12 mouse cellular contexts compared by ENCODE assay signal in genomic region chr13:47148573-47148972, GRCm38 (mm10). TPM values are rescaled to one million over a fixed set of nuclear protein-coding genes. Genes with fewer than 3 reads are reported as not detected.
DNase-seq lines count a peak whose midpoint lies in the region; ATAC-seq and TF ChIP-seq lines count a peak whose summit lies in the region.
"Had no signal": no experiment of that assay in that cellular context is flagged by ENCODE, and none has a peak within 500 bp of the region (broad histone marks: within the 10 kb centered on the region; RNA-seq: fewer than 3 reads in every experiment).

No protein-coding gene starts in this region.

- H3K4me2 ChIP-seq in hindbrain, postnatal 0 days (ENCODE audit: low read depth, low read length) = no peak overlapping the region
- H3K4me2 ChIP-seq in hindbrain, embryonic 13.5 days = no peak overlapping the region
- peak overlapping the region; percentile 55 for H3K4me2 ChIP-seq in heart, embryonic 12.5 days
- H3K4me2 ChIP-seq: embryonic facial prominence, embryonic 15.5 days; liver, embryonic 15.5 days had no signal

- DNase-seq in hindbrain, postnatal 0 days (ENCODE audit: low spot score) = no peak
- peak; percentile 85 to 92 for DNase-seq in left cerebral cortex, postnatal 14 days (ENCODE audit: low spot score in 2 of 2)
- DNase-seq in adipocyte (ENCODE audit: low spot score) = no peak
- DNase-seq in ovary, postnatal 10 days (ENCODE audit: low spot score) = no peak
- DNase-seq in adrenal gland, postnatal 36 days = no peak
- DNase-seq: kidney, adult 8-10 months had no signal

- 0 out of 2 replicates have a peak, but pooled peaks have one; percentile 51 for ATAC-seq in hindbrain, postnatal 0 days
- no peak for ATAC-seq in hindbrain, embryonic 13.5 days (ENCODE audit: low FRiP score)
- ATAC-seq in CD4-positive, CD25-positive, alpha-beta regulatory T cell, adult 4 months = peak; percentile 29
- no peak for ATAC-seq in heart, embryonic 12.5 days (ENCODE audit: insufficient number of reproducible peaks, low FRiP score)

- no peak overlapping the region for H3K4me3 ChIP-seq in hindbrain, postnatal 0 days (ENCODE audit: low read length)
- no peak overlapping the region for H3K4me3 ChIP-seq in hindbrain, embryonic 13.5 days
- H3K4me3 ChIP-seq in heart, embryonic 12.5 days = peak overlapping the region; percentile 17
- H3K4me3 ChIP-seq: embryonic facial prominence, embryonic 15.5 days; liver, embryonic 15.5 days; midbrain, embryonic 10.5 days had no signal

- H3K4me1 ChIP-seq in hindbrain, postnatal 0 days (ENCODE audit: insufficient read depth, low read length) = no peaks in the 10 kb centered on the region
- H3K4me1 ChIP-seq in hindbrain, embryonic 13.5 days (replicated peaks) = no peaks in the 10 kb centered on the region
- peaks cover 44% of the 10 kb centered on the region for H3K4me1 ChIP-seq in heart, embryonic 12.5 days (replicated peaks)

- H3K9ac ChIP-seq in hindbrain, postnatal 0 days (replicated peaks; ENCODE audit: low read length) = no peak overlapping the region
- no peak overlapping the region for H3K9ac ChIP-seq in hindbrain, embryonic 13.5 days
- H3K9ac ChIP-seq in heart, embryonic 12.5 days = 0 out of 2 replicates have a peak overlapping the region, but pooled peaks have one; percentile 6
- H3K9ac ChIP-seq: embryonic facial prominence, embryonic 15.5 days; liver, embryonic 15.5 days had no signal

- H3K9me3 ChIP-seq in hindbrain, postnatal 0 days (ENCODE audit: low read length) = no peaks in the 10 kb centered on the region
- H3K9me3 ChIP-seq in hindbrain, embryonic 13.5 days = no peaks in the 10 kb centered on the region
- no peaks in the 10 kb centered on the region for H3K9me3 ChIP-seq in heart, embryonic 12.5 days (replicated peaks)
- H3K9me3 ChIP-seq: embryonic facial prominence, embryonic 15.5 days; liver, embryonic 15.5 days; midbrain, embryonic 10.5 days had no signal

- WGBS in hindbrain, postnatal 0 days = 70% methylated on average over 11 of the region's 11 CpGs
- 68% methylated on average over 11 of the region's 11 CpGs for WGBS in hindbrain, embryonic 13.5 days
- 15% methylated on average over 11 of the region's 11 CpGs for WGBS in heart, embryonic 12.5 days

- no peak for TF ChIP-seq CTCF in hindbrain, postnatal 0 days (IDR thresholded peaks at IDR 0.05; ENCODE audit: low read depth)

- no peaks in the 10 kb centered on the region for H3K36me3 ChIP-seq in hindbrain, postnatal 0 days (ENCODE audit: insufficient read depth, low read length)
- no peaks in the 10 kb centered on the region for H3K36me3 ChIP-seq in hindbrain, embryonic 13.5 days
- no peaks in the 10 kb centered on the region for H3K36me3 ChIP-seq in heart, embryonic 12.5 days
- H3K36me3 ChIP-seq: embryonic facial prominence, embryonic 15.5 days; liver, embryonic 15.5 days; midbrain, embryonic 10.5 days had no signal

- intact Hi-C loops in left cerebral cortex, postnatal 14 days (cut with DNase I) = no loop called here

- no peak overlapping the region for H3K27ac ChIP-seq in hindbrain, postnatal 0 days
- no peak overlapping the region for H3K27ac ChIP-seq in hindbrain, embryonic 13.5 days
- peak overlapping the region; percentile 52 for H3K27ac ChIP-seq in heart, embryonic 12.5 days (ENCODE audit: poor library complexity, severe bottlenecking)
- H3K27ac ChIP-seq: embryonic facial prominence, embryonic 15.5 days; liver, embryonic 15.5 days; midbrain, embryonic 10.5 days had no signal

- H3K27me3 ChIP-seq in hindbrain, postnatal 0 days (ENCODE audit: insufficient read depth, low read length) = no peaks in the 10 kb centered on the region
- H3K27me3 ChIP-seq in hindbrain, embryonic 13.5 days = no peaks in the 10 kb centered on the region
- no peaks in the 10 kb centered on the region for H3K27me3 ChIP-seq in heart, embryonic 12.5 days (replicated peaks)
- H3K27me3 ChIP-seq: embryonic facial prominence, embryonic 15.5 days; liver, embryonic 15.5 days had no signal

RNA-seq across cellular contexts. Expression of gene Rnf144b, which starts 26.1 kb away (rescaled TPM):
- 2.7 and 5.6 TPM in 2 replicates for total RNA-seq in hindbrain, postnatal 0 days (2014; rRNA removed)
- polyA plus RNA-seq in hindbrain, postnatal 0 days (2015; fragmentation: Nextera tagmentation; extraction: Ambion mirVana) = 1.7 and 1.8 TPM in 2 replicates
- polyA plus RNA-seq in hindbrain, embryonic 13.5 days (2015; fragmentation: Nextera tagmentation; extraction: Ambion mirVana) = 0.55 and 0.61 TPM in 2 replicates
- polyA plus RNA-seq in CD4-positive, CD25-positive, alpha-beta regulatory T cell, adult 4 months (2017; shearing (Covaris generic)) = under 1 TPM in 1 of 2 experiments, not detected in 1; 0.08 TPM
- 1.6 and 1.9 TPM in 2 replicates for polyA plus RNA-seq in heart, embryonic 12.5 days (2016; fragmentation: Nextera tagmentation; extraction: Ambion mirVana)
- 10 to 100 TPM; 18.7 to 21.5 TPM for total RNA-seq in left cerebral cortex, postnatal 14 days (2021)
- 1 to 10 TPM; 4.2 to 5.2 TPM for total RNA-seq in adrenal gland, postnatal 36 days (2021)

RNA-seq across cellular contexts. Expression of gene Dek, which starts 42.6 kb away (rescaled TPM):
- total RNA-seq in hindbrain, postnatal 0 days (2014; rRNA removed) = 42.2 and 60.5 TPM in 2 replicates
- polyA plus RNA-seq in hindbrain, postnatal 0 days (2015; fragmentation: Nextera tagmentation; extraction: Ambion mirVana) = 131 and 136 TPM in 2 replicates
- polyA plus RNA-seq in hindbrain, embryonic 13.5 days (2015; fragmentation: Nextera tagmentation; extraction: Ambion mirVana) = 142 and 150 TPM in 2 replicates
- polyA plus RNA-seq in CD4-positive, CD25-positive, alpha-beta regulatory T cell, adult 4 months (2017; shearing (Covaris generic)) = 100 to 1,000 TPM in 1 of 2 experiments, 10 to 100 TPM in 1; 86.7 to 104 TPM
- 171 and 173 TPM in 2 replicates for polyA plus RNA-seq in heart, embryonic 12.5 days (2016; fragmentation: Nextera tagmentation; extraction: Ambion mirVana)
- total RNA-seq in left cerebral cortex, postnatal 14 days (2021) = 10 to 100 TPM; 48.1 to 51.7 TPM
- 10 to 100 TPM; 62.7 to 71.1 TPM for total RNA-seq in adrenal gland, postnatal 36 days (2021)

Comparison
In these comparisons a context has a peak if more than half of its experiments do, and no peak if none do; other contexts are left out.
1. ATAC-seq: peak in hindbrain, postnatal 0 days (single experiment) and CD4-positive, CD25-positive, alpha-beta regulatory T cell, adult 4 months (single experiment); none in hindbrain, embryonic 13.5 days (single experiment) and heart, embryonic 12.5 days (single experiment).
2. DNase-seq: peak in left cerebral cortex, postnatal 14 days (2 of 2); none in hindbrain, postnatal 0 days (single experiment), adipocyte (single experiment), ovary, postnatal 10 days (single experiment) and adrenal gland, postnatal 36 days (0 of 2).